Mouse (Mus musculus) G1E (cell line): ENCODE data around the gene Sdc4.

Experiments used
- CTCF ChIP-seq: IDR thresholded peaks from 2 replicates; pipeline ENCODE4 v1.5.1; 2012; ENCODE audit warnings: low read depth, low read length, inconsistent platforms, mixed read lengths
- GATA1 ChIP-seq: IDR thresholded peaks from 2 replicates; pipeline ENCODE4 v1.6.1; 2012; ENCODE audit warnings: borderline replicate concordance, low read length, inconsistent platforms, mixed read lengths
- GATA2 ChIP-seq: IDR thresholded peaks from 2 replicates; pipeline ENCODE4 v1.6.1; 2012; ENCODE audit warnings: low read depth, low read length, inconsistent platforms, borderline replicate concordance
- POLR2AphosphoS5 ChIP-seq: IDR thresholded peaks from 2 replicates; pipeline ENCODE4 v1.6.1; 2012; ENCODE audit warnings: low read depth, low read length, inconsistent platforms; ENCODE audit not compliant: insufficient replicate concordance
- TAL1 ChIP-seq: conservative IDR thresholded peaks from 2 replicates; pipeline ENCODE4 v1.6.1; 2012; ENCODE audit warnings: low read depth, low read length, inconsistent platforms, mixed read lengths

DNA sequence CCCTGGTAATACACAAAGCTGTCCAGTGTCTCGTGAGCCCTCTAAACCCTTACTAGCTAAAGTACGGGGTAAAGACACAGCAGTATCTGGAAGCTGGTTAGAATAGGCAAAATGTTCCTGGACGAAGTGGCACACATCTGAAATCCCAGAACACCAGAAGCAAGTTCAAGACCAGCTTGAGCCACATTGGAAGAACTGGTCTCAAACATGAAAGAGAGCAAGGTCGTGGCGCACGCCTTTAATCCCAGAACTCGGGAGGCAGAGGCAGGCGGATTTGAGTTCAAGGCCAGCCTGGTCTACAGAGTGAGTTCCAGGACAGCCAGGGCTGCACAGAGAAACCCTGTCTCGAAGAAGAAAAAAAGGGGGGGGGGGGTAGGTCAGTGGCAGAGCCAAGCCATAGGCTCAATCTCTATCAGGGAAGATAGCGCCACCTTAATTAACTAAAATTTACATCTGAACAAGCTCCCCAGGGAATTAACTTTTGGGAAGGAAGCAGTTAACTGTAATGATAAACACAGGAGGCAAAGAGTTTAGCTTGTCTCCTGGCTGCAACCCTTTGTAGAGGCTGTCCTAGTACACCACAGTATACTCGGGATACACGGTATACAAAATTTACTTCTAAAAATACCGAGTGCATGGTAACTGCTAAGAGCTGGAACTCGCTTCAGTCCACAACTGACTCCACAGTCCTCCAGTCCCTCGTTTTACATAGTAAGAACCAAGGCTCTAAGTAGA, 13.6 kb downstream of the Sdc4 start:
- no peak for TF ChIP-seq CTCF
- TF ChIP-seq GATA1: no peak
- TF ChIP-seq TAL1: no peak
- no peak for TF ChIP-seq GATA2
- TF ChIP-seq POLR2AphosphoS5: no peak
